Mouse (Mus musculus): ENCODE data around the gene Bcas3.

DNA sequence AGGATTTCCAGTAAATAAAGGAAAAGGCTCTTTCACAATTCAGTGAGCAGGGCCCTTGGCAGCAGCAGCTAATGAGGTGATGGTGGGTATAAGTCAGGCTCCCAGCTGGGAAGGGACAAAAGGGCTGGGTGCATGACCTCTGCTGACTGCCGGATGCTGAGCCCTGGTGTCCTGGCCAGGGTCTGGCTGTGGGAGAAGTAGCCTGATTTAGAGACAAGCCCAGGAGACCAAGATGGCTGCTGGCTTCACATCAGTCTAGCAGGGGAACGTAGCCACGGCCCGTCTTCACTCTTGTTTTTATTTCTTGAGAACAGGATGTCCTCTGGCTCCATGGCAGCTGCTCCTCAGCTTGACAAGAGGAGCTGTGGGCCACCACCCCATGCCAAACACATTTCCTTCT lies 493.5 kb downstream of the Bcas3 start:
- TF ChIP-seq CTCF (IDR thresholded peaks at IDR 0.05; ENCODE audit: borderline replicate concordance, insufficient read depth, low read length) (no peak), POLR2A (IDR thresholded peaks at IDR 0.05; ENCODE audit: low read depth, low read length) (no peak)
